Mouse (Mus musculus) telencephalon, adult 2 months (tissue): ENCODE measurements around the gene Golm1.

Experiments used
- DNase-seq: peaks from one replicate; pipeline ENCODE4 v3.0.0-alpha.2; 2011; ENCODE audit warnings: low read depth, low spot score

Golm1 gene

DNA sequence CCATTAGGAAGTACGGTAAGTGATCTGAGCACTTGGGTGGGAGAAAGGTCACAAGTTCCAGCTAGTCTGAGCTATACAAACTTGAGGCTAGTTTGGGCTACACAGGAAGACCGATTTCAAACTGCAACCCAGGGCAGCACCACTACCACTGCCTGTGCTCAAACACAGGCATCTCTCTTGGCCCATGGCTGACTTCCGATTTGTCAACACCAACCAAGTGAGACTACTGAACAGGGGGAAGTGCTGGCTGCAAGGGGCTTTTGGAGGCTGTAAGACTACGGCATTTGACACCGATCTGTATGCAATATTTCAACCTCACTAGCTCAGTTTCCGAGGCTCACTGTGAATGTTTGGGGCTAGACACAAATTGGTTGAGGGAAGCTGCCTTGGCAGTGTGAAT is 28.1 kb downstream of the Golm1 start:
- no peak for DNase-seq

DNA sequence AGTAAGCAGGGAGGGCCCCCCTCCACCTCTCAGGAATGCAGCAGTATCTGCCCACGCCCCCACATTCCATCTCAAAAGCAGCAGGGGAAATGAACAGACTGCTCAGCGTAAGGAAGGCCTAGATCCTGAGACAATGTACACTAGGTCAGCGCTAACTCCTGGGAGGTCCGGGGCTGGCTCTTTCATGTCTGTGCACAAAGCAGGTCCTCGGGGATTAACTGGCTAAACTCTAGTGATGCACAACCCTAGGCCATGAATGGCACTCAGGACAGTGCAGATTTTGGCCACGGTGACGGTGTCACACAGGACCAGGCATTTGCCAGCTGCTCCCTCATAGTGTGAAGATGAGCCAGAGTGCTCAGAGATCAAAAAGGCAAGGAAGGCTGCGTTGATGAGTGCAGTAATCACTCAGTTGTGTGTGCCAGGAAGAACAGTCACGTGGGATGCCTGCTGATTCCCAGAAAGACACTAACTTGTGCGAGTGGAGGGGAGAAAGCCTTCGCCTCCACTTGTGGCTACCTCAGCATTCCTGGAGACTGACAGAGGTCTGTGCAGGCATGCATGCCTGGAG is 28.9 kb downstream of the Golm1 start:
- no peak for DNase-seq

- DNase-seq, result no peak
Measured at GRCm38 (mm10) chr13:59645491-59645890, 30.1 kb downstream of the Golm1 start.

GRCm38 (mm10) chr13:59642818-59643217 is 32.8 kb downstream of the Golm1 start:
- DNase-seq, result no peak

DNA sequence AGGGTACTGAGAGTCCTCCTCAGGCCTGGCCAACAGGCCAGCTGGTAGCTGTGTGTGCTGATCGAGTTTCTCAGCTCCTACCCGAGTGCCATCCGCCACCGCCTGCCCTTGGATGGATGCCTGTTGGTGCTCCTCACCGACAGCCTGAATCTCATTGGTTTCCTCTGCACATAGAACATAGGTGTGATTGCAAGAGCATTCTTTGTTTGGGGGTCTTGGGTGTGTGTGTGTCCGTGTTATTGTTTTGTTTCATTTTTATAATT is 35.5 kb downstream of the Golm1 start:
- no peak for DNase-seq

DNA sequence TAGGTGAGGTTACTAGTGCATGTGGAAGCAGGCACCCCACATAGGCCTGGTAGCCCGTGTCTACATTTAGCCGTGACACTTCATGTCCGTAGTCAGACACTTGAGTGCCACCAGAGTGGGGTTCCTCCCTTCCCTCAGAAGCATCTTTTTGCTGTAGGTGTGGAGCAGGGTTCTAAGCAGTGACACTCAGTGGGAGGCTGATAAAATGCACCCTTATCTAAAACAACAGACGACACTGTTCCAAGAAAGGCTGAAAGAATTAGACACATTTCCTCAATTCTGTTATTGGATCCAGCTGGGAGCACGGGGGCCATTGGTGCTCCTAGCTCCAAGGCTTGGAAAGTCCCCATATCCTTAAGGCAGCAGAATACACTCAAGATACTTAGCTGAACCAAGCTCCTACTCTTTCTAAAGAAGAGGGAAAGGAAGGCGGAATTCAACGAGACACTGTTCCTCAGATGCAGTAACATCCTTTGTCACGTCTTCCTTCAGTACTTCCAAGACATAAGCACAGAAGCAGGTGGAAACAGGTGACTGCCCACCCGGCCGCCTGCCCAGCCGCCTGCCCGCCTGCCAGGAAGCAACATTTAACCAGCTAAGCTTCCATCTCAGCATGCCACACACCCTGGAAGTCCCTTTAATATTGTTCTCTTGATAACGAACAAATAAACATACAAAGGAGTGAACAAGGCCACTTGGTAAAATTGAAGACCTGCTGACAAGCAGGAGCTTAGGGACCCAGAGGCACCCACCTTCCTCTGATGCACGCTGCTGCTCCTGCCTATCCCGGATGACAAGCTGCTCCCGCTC is 36.0 kb downstream of the Golm1 start:
- DNase-seq, result no peak

DNA sequence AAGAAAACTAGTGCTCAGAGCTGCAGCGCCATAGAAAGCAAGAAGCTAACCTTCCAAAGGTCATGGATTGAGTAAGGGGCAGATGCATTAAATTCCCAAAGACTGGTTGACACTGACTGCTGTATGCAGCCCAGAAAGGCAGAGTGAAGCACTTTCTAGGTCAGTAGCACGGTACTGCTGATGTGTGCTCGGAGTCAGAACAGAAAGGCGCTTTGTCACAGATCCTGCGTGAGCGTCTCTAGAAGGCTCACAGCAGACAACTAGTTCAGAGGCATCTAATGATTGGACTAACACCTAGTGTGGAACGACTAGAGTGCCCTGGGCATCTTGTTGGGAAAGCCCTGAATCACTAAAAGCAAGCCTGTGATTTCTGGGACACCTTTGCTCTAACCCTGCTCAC is 37.8 kb downstream of the Golm1 start:
- no peak for DNase-seq

GRCm38 (mm10) chr13:59634637-59635036 is 41.0 kb downstream of the Golm1 start:
- no peak for DNase-seq

GRCm38 (mm10) chr13:59626739-59627138 is 48.9 kb downstream of the Golm1 start:
- DNase-seq, result no peak

GRCm38 (mm10) chr13:59624903-59625302 is 50.7 kb downstream of the Golm1 start:
- DNase-seq, result no peak

- DNase-seq, result no peak
Measured at GRCm38 (mm10) chr13:59624389-59624788, 51.2 kb downstream of the Golm1 start.

DNA sequence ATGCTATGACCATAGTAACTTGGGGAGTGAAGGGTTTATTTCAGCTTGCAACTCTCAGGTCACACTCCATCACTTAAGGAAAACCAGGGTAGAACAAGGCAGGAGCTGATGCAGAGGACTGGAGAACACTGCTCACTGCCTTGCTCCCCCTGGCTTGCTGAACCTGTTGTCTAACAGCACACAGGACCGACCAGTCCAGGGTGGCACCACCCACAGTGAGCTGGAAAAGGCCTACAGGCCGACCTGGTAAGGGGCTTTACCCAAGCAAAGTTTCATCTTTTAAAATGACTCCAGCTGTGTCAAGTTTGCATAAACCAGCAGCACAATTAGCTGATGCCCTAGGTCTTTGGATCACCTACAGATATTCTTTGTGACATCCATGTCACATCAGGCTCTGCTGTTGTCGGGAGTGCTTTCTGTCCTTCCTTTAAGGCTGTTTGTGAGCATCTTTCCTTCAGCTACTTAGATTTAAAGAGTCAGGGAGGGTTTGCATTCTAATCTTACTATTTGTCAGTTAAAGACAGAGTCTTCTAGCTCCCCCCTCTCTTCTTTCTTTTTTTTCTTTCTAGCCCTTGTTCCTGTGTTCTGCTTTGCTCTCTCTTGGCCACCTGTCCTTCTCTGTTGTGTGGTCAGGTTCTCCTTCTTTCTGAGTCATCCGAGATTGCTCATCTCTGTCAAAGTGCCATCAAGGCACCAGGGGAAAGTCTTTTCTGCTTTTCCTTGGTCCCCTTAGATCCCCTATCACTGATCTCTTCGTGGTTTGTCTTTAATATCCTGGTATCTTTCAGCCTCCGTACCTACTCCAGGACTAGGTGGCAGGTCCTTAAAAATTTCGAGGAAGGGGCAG is 53.7 kb downstream of the Golm1 start:
- no peak for DNase-seq

GRCm38 (mm10) chr13:59618463-59618862 is 57.1 kb downstream of the Golm1 start:
- no peak for DNase-seq

GRCm38 (mm10) chr13:59615554-59615953 is 60.1 kb downstream of the Golm1 start:
- DNase-seq, result no peak

DNA sequence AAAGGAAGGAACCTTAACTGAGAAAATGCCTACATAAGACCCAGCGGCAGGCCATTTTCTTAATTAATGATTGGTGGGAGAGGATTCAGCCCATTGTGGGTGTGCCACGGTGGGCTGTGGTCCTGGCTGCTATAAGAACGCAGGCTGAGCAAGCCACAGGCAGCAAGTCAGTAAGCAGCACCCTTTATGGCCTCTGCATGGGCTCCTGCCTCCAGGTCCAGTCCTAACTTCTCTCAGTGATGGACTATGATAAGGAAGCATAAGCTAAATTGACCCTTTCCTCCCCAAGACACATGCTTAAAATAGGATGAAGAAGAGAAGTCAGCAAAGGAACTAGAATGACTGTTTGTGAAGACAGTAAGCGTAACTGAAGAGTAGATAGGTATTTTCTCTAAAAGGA is 60.5 kb downstream of the Golm1 start:
- no peak for DNase-seq

GRCm38 (mm10) chr13:59613868-59614267 is 61.7 kb downstream of the Golm1 start:
- DNase-seq, result no peak

DNA sequence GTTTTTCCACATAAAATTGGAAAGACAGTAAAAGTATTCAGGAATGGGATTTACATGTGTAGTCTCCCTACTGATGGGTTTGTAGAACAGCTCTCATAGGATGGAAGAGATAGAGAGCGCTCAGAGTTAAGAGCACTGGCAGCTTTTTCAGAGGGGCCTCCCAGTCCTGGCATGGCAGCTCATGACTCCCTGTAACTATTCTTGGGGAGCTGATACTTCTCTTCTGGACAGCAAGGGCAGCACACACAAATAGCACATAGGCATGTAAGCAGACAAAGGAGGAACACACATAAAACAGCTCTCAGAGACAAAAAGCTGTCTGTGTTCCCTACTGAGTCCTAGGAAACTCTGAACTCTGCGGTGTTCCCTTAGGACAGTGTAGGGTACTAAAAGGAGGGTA is 65.2 kb downstream of the Golm1 start:
- DNase-seq, result no peak

- DNase-seq, result no peak
Measured at GRCm38 (mm10) chr13:59609885-59610284, 65.7 kb downstream of the Golm1 start.

DNA sequence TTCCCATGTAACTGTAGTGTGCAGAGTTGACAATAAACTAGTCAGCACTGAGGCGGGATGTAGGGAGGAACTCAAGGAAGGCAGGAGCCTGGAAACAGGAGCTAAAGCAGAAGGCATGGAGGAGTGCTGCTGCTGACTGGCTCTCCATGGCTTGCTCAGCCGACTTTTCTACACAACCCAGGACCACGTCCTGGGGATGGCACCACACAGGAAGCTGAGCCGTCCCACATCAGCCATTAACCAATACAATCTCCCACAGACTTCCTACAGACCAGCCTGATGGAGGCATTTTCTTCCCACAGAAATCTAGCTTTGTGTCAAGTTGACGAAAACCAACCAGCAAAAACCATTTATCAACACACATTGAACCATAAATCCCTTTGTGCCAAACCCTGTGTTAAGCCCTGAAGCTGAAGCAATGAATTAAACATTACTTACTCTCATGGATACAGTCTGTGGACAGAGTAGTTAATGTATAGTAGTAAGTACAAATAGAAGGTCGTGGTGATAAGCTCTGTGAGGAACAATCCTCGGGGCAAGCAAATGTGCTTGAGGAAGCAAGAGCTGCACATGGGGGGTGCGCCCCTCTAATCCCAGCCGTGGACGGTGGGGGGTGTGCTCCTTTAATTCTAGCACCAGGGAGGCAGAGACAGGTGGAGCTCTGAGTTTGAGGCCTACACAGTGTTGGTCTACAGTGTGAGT is 70.2 kb downstream of the Golm1 start:
- no peak for DNase-seq

- no peak for DNase-seq
Measured at GRCm38 (mm10) chr13:59604511-59604910, 71.1 kb downstream of the Golm1 start.

GRCm38 (mm10) chr13:59603096-59603495 is 72.5 kb downstream of the Golm1 start:
- no peak for DNase-seq

DNA sequence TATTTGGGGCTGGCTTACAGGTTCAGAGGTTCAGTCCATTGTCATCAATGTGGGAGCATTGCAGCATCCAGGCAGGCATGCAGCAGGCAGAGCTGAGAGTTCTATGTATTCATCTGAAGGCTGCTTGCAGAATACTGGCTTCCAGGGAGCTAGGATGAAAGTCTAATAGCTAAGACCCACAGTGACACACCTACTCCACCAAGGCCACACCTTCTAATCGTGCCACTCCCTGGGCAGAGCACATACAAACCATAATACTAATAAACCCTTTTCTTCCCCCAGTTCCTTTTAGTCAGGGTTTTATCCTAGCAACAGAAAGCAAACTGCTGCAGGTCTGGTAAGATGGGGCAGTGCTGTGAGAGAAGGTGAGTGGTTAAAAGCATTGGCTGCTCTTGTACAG is 83.0 kb downstream of the Golm1 start:
- no peak for DNase-seq
